Mouse (Mus musculus) midbrain, embryonic 14.5 days (tissue): Measurements from ENCODE around the gene Ccdc117. TPM values are rescaled to one million over a fixed set of nuclear protein-coding genes. Genes with fewer than 3 reads are reported as not detected.

ENCODE experiments used
- ATAC-seq: fragments of 200-750 bp; cut with Nextera tagmentation; 2 replicates; pipeline ENCODE4 v1.8.0; 2017; ENCODE audit warnings: moderate number of reproducible peaks, moderate library complexity; ENCODE audit not compliant: low FRiP score, low TSS enrichment
- DNase-seq: peaks from one replicate; pipeline ENCODE4 v3.0.0-alpha.2; 2015
- H3K27ac ChIP-seq: fragments of 300-500 bp; sonication (generic); replicated peaks from 2 replicates; pipeline ENCODE4 v1.5.1; 2014; ENCODE audit warnings: mild to moderate bottlenecking, low read depth, low read length, moderate library complexity
- H3K27me3 ChIP-seq: fragments of 300-500 bp; sonication (generic); 2 replicates; pipeline ENCODE4 v1.6.1; 2014; ENCODE audit warnings: low read length, control low read depth, mixed read lengths; ENCODE audit not compliant: control insufficient read depth, insufficient read depth
- H3K36me3 ChIP-seq: fragments of 300-500 bp; sonication (generic); 2 replicates; pipeline ENCODE4 v1.6.1; 2014; ENCODE audit warnings: low read length, control low read depth; ENCODE audit not compliant: control insufficient read depth, insufficient read depth
- H3K4me1 ChIP-seq: fragments of 300-500 bp; sonication (generic); 2 replicates; pipeline ENCODE4 v1.6.1; 2014; ENCODE audit warnings: mild to moderate bottlenecking, antibody characterized with exemption, low read length, control low read depth; ENCODE audit not compliant: control insufficient read depth, insufficient read depth
- H3K4me2 ChIP-seq: fragments of 300-500 bp; sonication (generic); 2 replicates; pipeline ENCODE4 v1.6.1; 2014; ENCODE audit warnings: mild to moderate bottlenecking, low read length, moderate library complexity
- H3K4me3 ChIP-seq: fragments of 300-500 bp; sonication (generic); replicated peaks from 2 replicates; pipeline ENCODE4 v1.5.1; 2014; ENCODE audit warnings: low read depth, low read length
- H3K9ac ChIP-seq: fragments of 300-500 bp; sonication (generic); replicated peaks from 2 replicates; pipeline ENCODE4 v1.6.1; 2014; ENCODE audit warnings: mild to moderate bottlenecking, low read length, moderate library complexity
- H3K9me3 ChIP-seq: fragments of 300-500 bp; sonication (generic); 2 replicates; pipeline ENCODE4 v1.6.1; 2016; ENCODE audit warnings: low read length, control low read depth, mixed read lengths; ENCODE audit not compliant: control insufficient read depth
- WGBS: fragments of 180-500 bp; shearing (Covaris S2); extraction: QIAGEN DNeasy Blood & Tissue Kit; methylation state at CpG from one replicate; pipeline ENCODE4 v1.1.7; 2014; 5-methylcytosine and 5-hydroxymethylcytosine counted together
- polyA plus RNA-seq: library from polyadenylated mRNA; unstranded; fragments of >200 nt; fragmentation: Nextera tagmentation; extraction: Ambion mirVana; gene quantifications from 2 replicates; pipeline ENCODE4 v1.2.1, GENCODE M21; 2014

Gene Ccdc117
- polyA plus RNA-seq, 1 experiment from 2014 or later = 14.8 TPM

DNA sequence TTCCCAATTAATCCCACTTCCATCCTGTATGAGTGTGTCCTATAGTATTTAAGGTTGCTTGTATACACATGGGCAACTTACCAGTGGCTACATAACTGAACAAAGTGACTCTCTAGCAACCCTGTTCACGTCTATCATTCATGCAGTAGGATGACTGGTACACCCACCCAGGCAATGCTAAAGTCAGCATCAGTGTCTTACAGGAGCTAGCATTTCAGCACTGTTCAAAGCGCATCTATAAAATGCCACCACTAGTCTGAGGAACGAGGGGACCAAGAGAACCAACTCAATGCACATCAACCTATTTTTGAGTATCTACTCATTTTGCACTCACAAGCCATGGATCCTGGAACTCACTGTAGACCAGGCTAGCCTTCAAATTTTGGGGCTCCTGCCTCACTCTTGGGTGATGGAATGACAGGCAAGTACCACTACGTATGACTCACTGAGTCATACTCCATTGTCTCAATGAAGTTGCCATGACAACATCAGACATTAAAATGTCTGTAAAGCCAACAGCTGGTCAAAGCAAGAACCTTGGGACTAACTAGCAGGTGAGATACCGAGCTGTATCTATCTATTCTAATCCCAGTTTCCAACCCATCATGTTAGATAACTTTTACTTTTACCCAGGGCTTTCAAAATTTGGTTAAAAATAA lies 14.0 kb downstream of the Ccdc117 start:
- no peak for DNase-seq
- 85% methylated on average over 5 of the region's 5 CpGs for WGBS
- peaks cover 93% of the 10 kb centered on the region for H3K36me3 ChIP-seq
- no peaks in the 10 kb centered on the region for H3K27me3 ChIP-seq
- no peak overlapping the region for H3K27ac ChIP-seq
- no peak overlapping the region for H3K4me2 ChIP-seq
- no peak overlapping the region for H3K4me3 ChIP-seq
- no peaks in the 10 kb centered on the region for H3K9me3 ChIP-seq
- H3K9ac ChIP-seq = no peak overlapping the region
- no peak for ATAC-seq
- peaks cover 5% of the 10 kb centered on the region for H3K4me1 ChIP-seq

- Histone ChIP-seq H3K4me1 (peaks cover 14% of the 10 kb centered on the region), H3K27ac (no peak overlapping the region), H3K4me3 (no peak overlapping the region), H3K27me3 (no peaks in the 10 kb centered on the region), H3K4me2 (no peak overlapping the region), H3K9ac (no peak overlapping the region), H3K36me3 (peaks cover 85% of the 10 kb centered on the region), H3K9me3 (no peaks in the 10 kb centered on the region)
- DNase-seq (no peak), ATAC-seq (no peak)
- 94% methylated on average over 7 of the region's 7 CpGs for WGBS
Observed at GRCm38 (mm10) chr11:5526573-5527439, 15.2 kb downstream of the Ccdc117 start.

DNA sequence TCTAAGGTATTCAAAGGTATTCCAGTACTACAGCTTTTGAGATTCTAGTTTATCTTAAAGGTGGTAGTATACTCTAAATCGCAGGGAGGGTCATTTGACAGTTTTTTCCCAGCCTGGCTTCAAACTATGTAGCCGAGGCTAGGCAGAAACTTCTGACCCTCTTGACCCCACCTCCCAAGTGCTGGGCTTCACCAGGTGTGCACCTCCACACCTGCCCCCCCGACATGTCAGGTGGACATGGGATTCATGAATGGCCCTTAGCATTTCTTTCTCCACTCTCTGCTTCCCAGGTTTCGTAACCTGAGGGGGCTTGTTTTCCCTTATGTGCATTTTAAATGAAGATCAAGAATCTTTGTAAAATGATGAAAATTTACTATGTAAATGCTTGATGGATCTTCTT lies 16.6 kb downstream of the Ccdc117 start:
- no peaks in the 10 kb centered on the region for H3K9me3 ChIP-seq
- ATAC-seq (no peak), DNase-seq (no peak)
- no peak overlapping the region for H3K4me3 ChIP-seq
- peaks cover 14% of the 10 kb centered on the region for H3K4me1 ChIP-seq
- peaks cover 71% of the 10 kb centered on the region for H3K36me3 ChIP-seq
- 93% methylated on average over 4 of the region's 4 CpGs for WGBS
- H3K27ac ChIP-seq = no peak overlapping the region
- no peaks in the 10 kb centered on the region for H3K27me3 ChIP-seq
- no peak overlapping the region for H3K9ac ChIP-seq
- H3K4me2 ChIP-seq = no peak overlapping the region

GRCm38 (mm10) chr11:5522798-5523415 lies 19.1 kb downstream of the Ccdc117 start:
- no peaks in the 10 kb centered on the region for H3K9me3 ChIP-seq
- ATAC-seq (no peak), DNase-seq (no peak)
- no peaks in the 10 kb centered on the region for H3K27me3 ChIP-seq
- peaks cover 47% of the 10 kb centered on the region for H3K36me3 ChIP-seq
- H3K4me2 ChIP-seq = peak overlapping the region; percentile 77
- no peak overlapping the region for H3K27ac ChIP-seq
- peaks cover 14% of the 10 kb centered on the region for H3K4me1 ChIP-seq
- WGBS = 94% methylated on average over 11 of the region's 11 CpGs
- H3K9ac ChIP-seq = no peak overlapping the region
- 0 out of 2 replicates have a peak overlapping the region, but pooled peaks have one; percentile 95 for H3K4me3 ChIP-seq

DNA sequence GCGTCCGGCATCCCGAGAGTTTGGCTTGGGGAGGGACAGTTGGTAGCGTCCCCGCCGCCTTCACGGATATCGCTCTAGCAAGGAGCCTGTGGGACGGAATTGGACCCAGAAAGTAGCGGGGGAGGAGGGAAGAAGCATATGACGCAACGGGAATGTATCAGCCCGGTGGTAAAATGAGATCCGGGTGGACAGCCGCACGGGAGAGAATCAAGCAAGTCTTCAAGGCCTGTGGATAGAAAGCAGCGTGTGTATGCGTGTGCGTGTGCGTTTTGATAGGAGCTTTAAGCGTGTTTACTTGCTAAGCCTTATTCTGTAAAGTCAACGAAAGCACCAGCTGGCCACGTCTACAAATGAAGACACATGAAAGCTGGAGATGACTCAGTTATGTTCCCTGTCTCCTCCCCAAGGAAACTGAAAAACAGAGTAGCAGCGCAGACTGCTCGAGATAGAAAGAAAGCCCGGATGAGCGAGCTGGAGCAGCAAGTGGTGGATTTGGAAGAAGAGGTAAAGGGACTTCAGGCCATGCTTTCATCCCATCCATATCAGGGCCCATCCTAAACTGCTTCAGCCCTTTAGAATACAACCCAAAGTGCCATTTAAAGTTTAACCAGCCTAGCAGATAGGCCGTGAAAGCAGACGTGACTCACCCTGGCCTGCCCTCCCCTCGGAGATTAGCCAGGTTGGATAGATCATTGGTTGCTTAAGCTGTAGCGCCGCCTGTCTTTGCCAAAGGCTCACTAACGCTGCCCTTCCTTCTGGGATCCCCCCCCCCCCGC lies 20.3 kb downstream of the Ccdc117 start:
- H3K9me3 ChIP-seq = no peaks in the 10 kb centered on the region
- DNase-seq (peak; percentile 77), ATAC-seq (peak; percentile 1; the same call in 1 of the 2 replicates)
- peaks cover 14% of the 10 kb centered on the region for H3K4me1 ChIP-seq
- WGBS = under 1% methylated on average over 34 of the region's 34 CpGs
- H3K4me2 ChIP-seq = peak overlapping the region; percentile 77
- peaks cover 41% of the 10 kb centered on the region for H3K36me3 ChIP-seq
- H3K27me3 ChIP-seq = no peaks in the 10 kb centered on the region
- H3K4me3 ChIP-seq = peak overlapping the region; percentile 95
- peak overlapping the region; percentile 97 for H3K9ac ChIP-seq
- peak overlapping the region; percentile 94 for H3K27ac ChIP-seq

- H3K36me3 ChIP-seq = peaks cover 36% of the 10 kb centered on the region
- WGBS = under 1% methylated on average over 13 of the region's 13 CpGs
- no peaks in the 10 kb centered on the region for H3K9me3 ChIP-seq
- no peak for ATAC-seq
- peak overlapping the region; percentile 77 for H3K4me2 ChIP-seq
- H3K27me3 ChIP-seq = no peaks in the 10 kb centered on the region
- H3K4me3 ChIP-seq = peak overlapping the region; percentile 95
- H3K27ac ChIP-seq = peak overlapping the region; percentile 94
- peaks cover 14% of the 10 kb centered on the region for H3K4me1 ChIP-seq
- DNase-seq = no peak
- H3K9ac ChIP-seq = peak overlapping the region; percentile 97
Observed at GRCm38 (mm10) chr11:5521266-5521515, 20.8 kb downstream of the Ccdc117 start.

DNA sequence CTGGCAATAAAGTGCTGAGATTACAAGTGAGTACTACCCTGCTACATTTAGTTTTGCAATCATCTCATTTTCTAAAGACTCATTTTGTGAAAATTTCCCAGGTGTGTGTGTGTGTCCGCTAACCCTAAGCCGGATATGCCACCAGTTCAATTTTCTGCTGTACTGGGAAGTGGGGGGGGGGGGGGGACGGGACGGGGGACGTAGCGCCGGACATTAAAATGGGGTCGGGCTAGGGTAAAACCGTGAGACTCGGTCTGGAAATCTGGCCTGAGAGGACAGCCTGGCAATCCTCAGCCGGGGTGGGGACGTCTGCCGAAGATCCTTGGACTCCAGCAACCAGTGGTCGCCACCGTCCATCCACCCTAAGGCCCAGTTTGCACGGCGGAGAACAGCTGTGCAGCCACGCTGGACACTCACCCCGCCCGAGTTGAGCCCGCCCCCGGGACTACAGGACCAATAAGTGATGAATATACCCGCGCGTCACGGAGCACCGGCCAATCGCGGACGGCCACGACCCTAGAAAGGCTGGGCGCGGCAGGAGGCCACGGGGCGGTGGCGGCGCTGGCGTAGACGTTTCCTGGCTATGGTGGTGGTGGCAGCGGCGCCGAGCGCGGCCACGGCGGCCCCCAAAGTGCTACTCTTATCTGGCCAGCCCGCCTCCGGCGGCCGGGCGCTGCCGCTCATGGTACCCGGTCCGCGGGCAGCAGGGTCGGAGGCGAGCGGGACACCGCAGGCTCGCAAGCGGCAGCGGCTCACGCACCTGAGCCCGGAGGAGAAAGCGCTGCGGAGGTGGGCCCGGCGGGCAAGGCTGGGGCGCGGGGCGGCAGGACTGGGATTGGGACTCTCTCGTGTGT lies 21.3 kb downstream of the Ccdc117 start, which contains the start of gene Xbp1:
Gene Xbp1 (plus strand): TSS at position 248 of the 854 bp plus-strand sequence.
- Histone ChIP-seq H3K4me3 (peak within 1 kb of the TSS; percentile 95), H3K4me1 (peaks cover 14% of the 10 kb centered on the region), H3K27me3 (no peaks in the 10 kb centered on the region), H3K9ac (peak within 1 kb of the TSS; percentile 97), H3K27ac (peak within 1 kb of the TSS; percentile 94), H3K36me3 (peaks cover 30% of the 10 kb centered on the region), H3K4me2 (peak within 1 kb of the TSS; percentile 77), H3K9me3 (no peaks in the 10 kb centered on the region)
- ATAC-seq (peak; percentile 97), DNase-seq (peak; percentile 97)
- under 1% methylated on average over 71 of the region's 72 CpGs for WGBS
